Mouse (Mus musculus) C2C12 (cell line): ENCODE data around the gene Ptprcap.

ENCODE experiments used
- CTCF ChIP-seq: IDR thresholded peaks from one replicate; pipeline ENCODE4 v1.5.1; 2011; ENCODE audit not compliant: control insufficient read depth, insufficient read depth, insufficient read length
- FOSL1 ChIP-seq: IDR thresholded peaks from one replicate; pipeline ENCODE4 v1.8.0; 2011; ENCODE audit warnings: mild to moderate bottlenecking, low read length; ENCODE audit not compliant: poor library complexity, insufficient read depth, severe bottlenecking
- MAX ChIP-seq: IDR thresholded peaks from one replicate; pipeline ENCODE4 v1.6.1; 2011; ENCODE audit warnings: mild to moderate bottlenecking, control low read depth
- MYOD1 ChIP-seq: IDR thresholded peaks from one replicate; pipeline ENCODE4 v1.6.1; 2011; ENCODE audit warnings: low read depth; ENCODE audit not compliant: control insufficient read depth, insufficient read length
- MYOG ChIP-seq: IDR thresholded peaks from one replicate; pipeline ENCODE4 v1.6.1; 2011; ENCODE audit not compliant: control insufficient read depth, insufficient read length; ENCODE audit errors: extremely low read depth
- USF1 ChIP-seq: IDR thresholded peaks from one replicate; pipeline ENCODE4 v1.6.1; 2011; ENCODE audit warnings: low read depth, mild to moderate bottlenecking, control low read depth, moderate library complexity

DNA sequence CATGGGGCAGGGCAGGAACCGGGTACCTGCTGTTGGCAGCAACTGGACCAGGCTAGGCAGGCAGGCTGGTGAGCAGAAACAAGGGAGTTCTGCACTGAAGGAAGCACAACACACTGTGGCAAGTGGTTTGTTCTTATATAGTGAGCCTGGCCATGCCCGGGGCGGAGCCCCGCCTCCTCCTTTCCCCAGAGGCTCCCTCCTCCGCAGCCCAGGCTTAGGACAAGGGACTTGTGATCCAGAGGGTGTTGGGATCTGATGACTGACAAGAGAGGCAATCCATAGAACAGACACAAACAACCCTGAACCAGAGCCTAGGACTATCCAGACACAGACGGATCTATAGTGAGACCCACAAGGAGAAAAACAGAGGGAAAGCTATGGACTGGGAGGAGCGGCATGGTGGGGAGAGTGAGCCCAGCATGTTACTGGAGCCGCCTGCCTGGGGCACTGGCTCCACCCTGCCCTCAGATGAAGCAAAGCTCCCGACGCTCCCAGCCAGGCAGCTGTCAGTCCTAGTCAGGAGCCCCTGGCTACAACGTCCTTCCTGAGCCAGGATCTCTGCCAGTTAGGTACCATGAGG lies 22.1 kb downstream of the Ptprcap start, which contains the start of gene Carns1:
- TF ChIP-seq CTCF (no peak), FOSL1 (no peak), MAX (no peak), MYOD1 (no peak), USF1 (no peak), MYOG (no peak)
